Mouse (Mus musculus) induced T-regulatory cell, adult 2 months (primary cell): ENCODE measurements around the gene Hivep2.

ENCODE experiments used
- DNase-seq: peaks from one replicate; pipeline ENCODE4 v3.0.0-alpha.2; 2012; ENCODE audit warnings: low read depth

The Hivep2 gene

DNA sequence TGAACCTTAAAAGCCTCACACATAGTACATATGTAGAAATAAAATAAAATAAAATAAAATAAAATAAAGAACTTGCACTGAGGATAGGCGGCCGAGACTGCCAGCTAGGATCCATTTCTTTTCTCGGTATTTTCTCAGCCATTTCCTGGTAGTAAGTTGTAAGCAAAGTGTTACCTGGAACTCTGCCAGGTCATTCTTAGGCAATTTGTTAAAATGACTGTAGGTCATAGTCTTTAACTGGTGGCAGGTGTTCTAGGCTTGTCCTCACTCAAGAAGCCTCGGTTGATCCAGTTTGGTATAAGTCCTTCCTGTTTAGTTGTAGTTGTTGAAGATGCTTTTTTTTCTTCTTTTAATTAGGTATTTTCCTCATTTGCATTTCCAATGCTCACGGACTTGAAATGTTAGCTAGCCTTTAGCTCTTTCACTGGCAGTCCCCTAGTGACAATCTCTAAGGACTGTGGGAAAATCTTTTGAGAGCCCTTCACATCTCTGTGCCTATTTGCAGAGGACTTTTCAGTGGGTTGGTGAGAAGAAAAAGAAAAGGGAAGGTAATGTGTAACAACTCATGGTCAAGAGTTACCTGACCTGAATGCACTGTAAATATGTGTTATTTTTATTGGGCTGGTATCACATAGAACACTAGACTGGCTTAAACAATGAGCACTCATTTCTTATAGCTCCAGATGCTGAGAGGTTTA, 203.1 kb downstream of the Hivep2 start:
- DNase-seq = no peak

DNA sequence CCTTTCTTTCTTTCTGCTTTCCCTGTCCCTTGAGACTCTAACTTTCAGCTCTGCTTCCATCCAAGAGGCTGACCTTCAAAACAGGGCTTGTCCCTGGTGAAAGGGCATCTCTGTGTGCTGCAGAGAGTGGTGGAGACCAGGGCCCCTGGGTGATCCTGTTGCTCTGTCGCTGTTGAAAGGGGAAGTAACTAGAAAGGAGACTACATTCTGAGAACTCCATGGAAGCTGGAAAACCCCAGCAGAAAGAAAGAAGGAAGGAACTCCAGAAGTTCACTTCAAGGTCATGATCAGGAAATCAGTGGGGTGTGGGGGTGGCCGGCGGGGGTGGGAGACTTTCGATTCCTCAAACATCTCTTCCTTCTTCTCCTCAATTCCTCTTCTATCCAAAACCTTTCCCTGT, 208.2 kb downstream of the Hivep2 start:
- no peak for DNase-seq

- DNase-seq = no peak
These were observed 213.8 kb downstream of the Hivep2 start for GRCm38 (mm10) chr10:14179424-14180339.

- DNase-seq = no peak
These were observed 220.6 kb downstream of the Hivep2 start for GRCm38 (mm10) chr10:14186352-14186976.

DNA sequence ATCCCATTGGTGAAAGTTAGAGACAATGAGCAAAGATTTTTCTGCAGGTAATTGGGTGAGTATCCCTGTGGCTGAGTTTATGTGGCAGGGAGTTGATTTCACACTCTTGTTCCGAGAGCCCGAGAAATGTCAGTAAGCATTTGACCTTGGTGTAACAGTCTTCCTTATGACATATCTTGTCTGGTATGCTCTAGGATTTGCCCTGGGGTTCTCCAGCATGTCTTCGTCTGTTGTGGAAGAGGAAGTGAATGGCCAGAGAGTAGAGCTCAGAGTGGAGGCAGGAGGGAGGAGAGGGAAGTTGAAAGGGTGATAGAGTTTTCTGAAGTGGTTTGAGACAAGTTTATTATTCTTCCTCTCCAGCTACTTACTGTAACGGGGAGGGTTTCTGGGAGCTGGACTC, 223.2 kb downstream of the Hivep2 start:
- DNase-seq = no peak

GRCm38 (mm10) chr10:14191202-14191601, 225.3 kb downstream of the Hivep2 start:
- DNase-seq = no peak

- no peak for DNase-seq
These were observed 226.3 kb downstream of the Hivep2 start for GRCm38 (mm10) chr10:14192156-14192555.

DNA sequence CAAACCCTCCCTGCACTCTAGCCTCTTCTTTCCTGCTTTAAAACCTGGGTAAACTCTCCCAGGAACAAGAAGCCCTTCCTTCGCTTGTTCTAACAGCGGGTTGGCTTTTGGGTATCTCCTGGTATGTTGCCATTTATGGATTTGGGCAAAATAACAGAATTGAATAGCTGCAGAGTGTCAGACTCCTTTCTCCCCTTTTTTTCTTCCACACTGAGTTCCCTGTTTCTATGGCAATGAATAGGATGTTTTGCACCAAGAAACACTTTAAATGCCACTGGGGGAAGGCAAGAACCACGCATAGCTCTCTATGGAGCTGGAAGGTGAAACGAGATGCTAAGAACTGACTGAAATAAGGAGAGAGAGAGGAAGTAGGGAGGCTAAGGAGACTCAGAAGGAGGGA, 227.8 kb downstream of the Hivep2 start:
- no peak for DNase-seq

- DNase-seq = no peak
These were observed 230.1 kb downstream of the Hivep2 start for GRCm38 (mm10) chr10:14195778-14196650.

DNA sequence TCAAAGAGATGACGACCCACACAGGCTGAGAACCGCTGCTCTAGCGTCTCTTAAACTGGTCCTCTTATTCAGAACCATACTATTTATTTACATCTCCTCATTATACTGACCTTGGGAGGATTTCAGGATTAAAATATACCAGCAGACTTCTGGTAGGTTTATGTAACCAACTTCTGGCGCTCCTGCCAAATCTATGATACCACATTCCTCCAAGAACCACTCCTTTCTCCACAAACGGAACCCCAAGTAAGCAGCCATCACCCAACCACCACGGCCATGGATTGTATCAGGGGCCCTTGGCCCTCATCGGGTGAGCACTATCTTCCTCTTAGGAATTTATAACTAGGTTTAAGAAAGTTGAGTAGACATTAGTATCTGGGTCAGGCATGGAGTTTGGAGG, 230.9 kb downstream of the Hivep2 start:
- DNase-seq = no peak

GRCm38 (mm10) chr10:14197261-14197660, 231.4 kb downstream of the Hivep2 start:
- peak; percentile 59 for DNase-seq

DNA sequence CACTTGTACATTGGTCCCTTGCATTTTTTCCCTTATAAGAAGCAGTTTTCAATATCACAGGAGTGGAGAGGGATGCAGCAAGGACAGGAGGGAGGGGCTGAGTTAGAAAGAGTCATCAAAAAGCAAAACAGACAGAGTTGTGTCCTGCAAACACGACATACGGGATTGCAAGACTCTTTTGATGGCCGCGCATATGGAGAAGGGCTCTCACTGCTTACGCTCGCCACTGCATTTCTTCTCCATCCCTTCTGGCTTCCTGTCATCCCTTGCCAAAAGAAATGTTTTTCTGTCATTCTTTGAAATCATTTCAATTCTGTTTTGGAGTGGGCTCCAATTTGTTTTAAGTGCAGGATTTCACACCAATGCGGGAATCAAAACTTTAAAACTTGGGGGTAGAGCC, 233.5 kb downstream of the Hivep2 start:
- DNase-seq = no peak

DNA sequence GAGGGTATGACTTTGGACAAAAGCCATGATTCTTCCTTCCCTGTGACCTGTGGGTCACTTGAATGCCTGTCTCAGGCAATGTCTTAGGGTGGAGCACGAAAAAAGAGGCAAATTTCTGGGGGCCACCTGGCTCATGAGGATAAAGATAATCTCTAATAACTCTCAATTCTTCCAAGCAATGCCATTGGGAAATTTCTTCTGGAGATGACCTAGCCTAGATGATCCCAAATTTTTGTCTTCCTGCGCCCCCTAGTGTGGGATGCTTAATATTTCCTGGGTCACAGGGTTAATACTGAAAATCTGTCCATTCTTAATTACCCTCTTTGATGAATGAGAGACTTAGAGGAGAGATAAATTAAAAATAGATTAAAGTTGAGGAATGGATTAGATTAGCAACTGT, 234.4 kb downstream of the Hivep2 start:
- peak; percentile 56 for DNase-seq
